Mouse (Mus musculus): ENCODE measurements around the gene Strn3. TPM values are rescaled to one million over a fixed set of nuclear protein-coding genes. Genes with fewer than 3 reads are reported as not detected.

Gene Strn3
- polyA plus RNA-seq, 1 experiment, result 23.6 TPM

DNA sequence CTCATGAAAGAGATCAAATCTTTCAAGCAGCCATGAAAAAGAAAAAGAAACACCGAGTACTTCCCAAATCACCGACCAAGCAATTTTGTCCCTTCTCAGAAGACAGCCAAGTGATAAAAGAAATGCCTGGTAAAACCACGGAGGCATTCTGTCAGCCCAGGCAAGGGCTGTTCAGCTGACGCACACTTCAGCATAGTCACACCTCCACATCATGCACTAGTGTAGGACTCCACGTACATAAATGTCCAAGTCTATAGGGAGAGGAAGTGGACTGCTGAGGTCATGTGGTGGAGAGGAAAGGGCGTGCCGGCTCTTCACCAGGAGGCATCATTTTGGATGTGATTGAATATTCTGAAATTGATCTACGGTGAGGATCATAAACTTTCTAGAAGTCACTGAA lies 99.8 kb downstream of the Strn3 start:
- TF ChIP-seq GATA1 (IDR thresholded peaks at IDR 0.05; ENCODE audit: low read length), result no peak

DNA sequence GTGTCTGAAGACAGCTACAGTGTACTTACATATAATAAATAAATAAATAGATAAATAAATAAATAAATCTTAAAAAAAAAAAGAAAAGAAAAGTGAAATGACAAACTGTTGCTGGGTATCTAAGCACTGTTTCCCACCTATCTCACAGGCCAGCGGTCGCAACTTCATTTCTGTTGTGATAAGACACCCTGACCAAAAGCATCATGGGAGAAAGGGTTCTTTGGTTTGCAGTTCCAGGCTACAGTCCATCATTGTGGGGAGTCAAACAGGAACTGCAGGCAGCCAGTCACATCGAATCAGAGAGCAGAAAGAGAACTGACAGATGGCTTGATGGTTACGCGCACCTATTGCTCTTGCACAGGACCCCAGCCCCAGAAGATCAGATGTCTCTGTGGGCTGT lies 102.4 kb downstream of the Strn3 start:
- TF ChIP-seq GATA1 (IDR thresholded peaks at IDR 0.05; ENCODE audit: low read length), result no peak

DNA sequence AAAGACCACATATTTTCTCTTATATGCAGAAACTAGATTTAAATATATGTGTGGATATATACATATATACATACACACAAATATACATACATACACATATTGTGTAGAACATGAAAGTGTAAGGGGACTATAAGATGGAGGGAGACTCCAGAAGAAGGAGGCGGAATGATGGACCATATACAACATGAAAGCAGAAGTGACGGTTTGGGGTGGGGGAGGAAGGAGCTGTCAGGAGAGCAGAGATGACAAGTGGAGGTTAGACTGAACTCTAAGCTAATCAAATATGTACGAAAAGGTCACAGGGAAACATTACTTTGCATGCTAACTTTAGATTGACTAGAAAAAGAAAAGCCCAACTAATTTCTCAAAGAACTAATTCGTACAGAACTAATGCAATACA lies 119.0 kb downstream of the Strn3 start:
- no peak for TF ChIP-seq GATA1 (IDR thresholded peaks at IDR 0.05; ENCODE audit: low read length)

DNA sequence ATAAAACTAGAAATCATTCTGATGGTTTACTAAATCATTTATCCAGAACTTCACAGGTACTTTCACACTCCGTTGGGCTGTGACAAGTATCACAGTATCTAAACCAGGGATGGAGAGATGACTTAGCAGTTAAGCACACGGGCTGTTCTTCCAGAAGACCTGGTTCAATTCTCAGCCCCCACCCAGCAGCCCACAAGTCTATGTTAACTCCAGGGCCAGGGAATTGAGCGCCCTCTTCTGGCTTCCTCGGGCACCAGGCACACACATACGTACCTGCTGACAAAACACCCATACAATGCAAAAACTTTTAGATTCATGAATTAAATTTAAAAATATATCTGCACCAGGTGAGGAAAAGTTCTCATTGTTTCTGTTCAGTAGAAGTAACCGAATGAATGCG lies 121.8 kb downstream of the Strn3 start:
- TF ChIP-seq GATA1 (IDR thresholded peaks at IDR 0.05; ENCODE audit: low read length), result no peak

DNA sequence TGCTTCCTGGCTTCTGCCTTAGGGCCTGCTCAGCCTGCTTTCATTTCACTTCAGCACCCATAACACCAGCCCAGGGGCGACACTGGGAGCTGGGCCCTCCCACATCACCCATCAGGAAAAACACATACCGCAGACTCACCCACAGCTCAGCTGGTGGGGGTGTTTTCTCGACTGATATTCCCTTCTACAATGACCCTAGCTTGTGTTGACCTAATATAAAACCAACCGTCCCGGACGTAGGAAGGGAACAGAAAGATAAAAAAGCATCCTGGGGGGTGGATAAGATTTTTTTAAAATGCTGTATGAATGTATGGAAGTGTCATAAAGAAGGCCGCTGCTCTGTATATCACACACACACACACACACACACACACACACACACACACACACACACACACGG lies 122.2 kb downstream of the Strn3 start:
- peak; percentile 45 for TF ChIP-seq GATA1 (IDR thresholded peaks at IDR 0.05; ENCODE audit: low read length)

DNA sequence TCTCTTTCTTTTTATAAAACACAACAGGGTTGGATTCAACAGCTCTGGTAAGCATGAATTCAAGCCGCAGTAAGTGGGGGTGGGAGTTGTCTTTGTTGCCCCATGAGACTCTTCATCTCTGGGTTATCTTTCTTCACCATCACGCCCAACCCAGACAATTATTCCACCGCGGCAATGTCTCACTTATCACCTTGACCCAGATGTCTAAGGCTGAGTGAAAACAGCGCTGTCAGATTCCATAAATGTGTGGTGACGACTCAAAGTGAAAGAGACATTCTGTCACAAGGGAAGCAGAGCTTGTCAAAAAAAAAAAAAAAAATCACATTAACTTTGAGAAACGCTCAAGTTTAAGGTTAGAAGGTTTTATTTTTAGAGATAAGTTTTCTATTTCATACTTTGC lies 124.5 kb downstream of the Strn3 start:
- TF ChIP-seq GATA1 (IDR thresholded peaks at IDR 0.05; ENCODE audit: low read length), result peak; percentile 86

DNA sequence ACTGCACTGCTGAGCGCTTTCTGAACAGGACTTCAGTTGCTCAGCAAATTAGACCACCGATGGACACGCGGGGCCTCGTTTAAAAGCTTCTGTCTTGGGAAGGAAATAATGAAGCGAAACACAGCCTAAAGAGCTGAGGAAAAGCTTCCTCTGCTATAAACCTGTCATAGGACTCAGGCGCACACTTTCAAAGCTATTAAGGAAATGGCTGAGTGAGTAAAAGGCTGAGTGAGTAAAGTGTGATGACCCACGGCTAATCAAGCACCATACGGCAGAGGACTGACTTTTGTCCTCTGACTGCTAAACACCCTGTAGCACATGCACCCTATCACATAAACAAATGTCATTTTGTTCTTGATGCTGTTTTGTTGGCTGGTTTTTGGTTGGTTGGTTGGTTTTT lies 130.3 kb downstream of the Strn3 start:
- TF ChIP-seq GATA1 (IDR thresholded peaks at IDR 0.05; ENCODE audit: low read length), result no peak

Other genes starting within 250 kb of the Strn3 start
- gene Coch, start 98.6 kb downstream of the Strn3 start, polyA plus RNA-seq (2012), result not detected in 2 replicates
- 6.1 and 8.7 TPM in 2 replicates for gene Ap4s1, start 864 bp downstream of the Strn3 start, polyA plus RNA-seq (2012)
- gene Hectd1, start 137.6 kb upstream of the Strn3 start, polyA plus RNA-seq (2012), result 14.7 and 24.1 TPM in 2 replicates

Data from G1E-ER4 (cell line).